In the genomic region with DNA sequence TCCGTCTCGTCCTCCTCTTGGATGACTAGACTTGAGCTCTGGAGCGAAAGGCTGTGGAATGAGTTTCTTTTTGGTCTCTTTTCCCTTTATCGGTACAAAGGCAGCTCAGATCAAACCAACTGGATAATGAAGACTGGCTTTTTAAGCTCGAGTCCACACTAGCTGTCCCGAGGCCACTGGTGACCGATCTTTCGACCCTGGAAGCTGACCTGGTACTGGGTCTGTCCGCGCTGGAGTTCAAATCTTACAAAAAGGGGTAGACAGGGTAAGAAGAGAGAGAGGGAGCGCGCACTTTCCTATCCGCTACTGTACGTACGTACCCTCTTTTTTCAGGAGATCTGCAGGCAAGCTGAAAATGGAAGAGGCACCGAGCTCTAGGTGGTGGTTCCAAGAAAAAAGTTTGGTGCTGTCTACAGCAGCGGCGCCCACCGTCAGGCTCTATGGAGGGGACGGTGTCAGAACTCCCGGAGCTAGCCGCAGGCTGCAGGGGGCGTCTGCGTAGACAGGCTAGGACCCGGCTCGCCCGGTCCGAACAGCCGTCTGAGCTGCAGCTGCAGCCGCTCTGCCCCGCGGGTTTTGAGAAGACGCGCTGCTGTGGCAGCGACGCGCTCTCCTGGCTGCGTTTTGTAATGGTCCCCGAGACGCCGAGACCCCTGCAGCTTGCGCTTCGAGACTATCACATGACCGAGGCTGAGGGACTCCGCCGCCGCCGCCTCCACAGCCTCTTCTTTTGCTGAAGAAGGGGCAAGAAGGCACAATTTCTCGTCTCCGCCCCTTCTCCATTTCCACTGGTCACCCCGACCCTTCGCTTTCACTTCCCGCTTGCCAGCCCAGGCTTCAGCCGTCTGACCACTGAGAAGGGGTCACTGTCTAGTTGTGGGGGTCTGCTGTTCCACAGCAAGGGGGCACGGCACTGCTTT, we compare ENCODE assay signal across 9 mouse cellular contexts. TPM values are rescaled to one million over a fixed set of nuclear protein-coding genes. Genes with fewer than 3 reads are reported as not detected.
DNase-seq lines count a peak whose midpoint lies in the region; ATAC-seq lines count a peak whose summit lies in the region.
"Had no signal": no experiment of that assay in that cellular context is flagged by ENCODE, and none has a peak within 500 bp of the region (broad histone marks: within the 10 kb centered on the region; RNA-seq: fewer than 3 reads in every experiment).

No protein-coding gene starts in this region.

- H3K27ac ChIP-seq in embryonic facial prominence, embryonic 11.5 days (replicated peaks; ENCODE audit: low read depth, low read length), result no peak overlapping the region
- no peak overlapping the region for H3K27ac ChIP-seq in hindbrain, embryonic 16.5 days (ENCODE audit: low read depth, low read length)
- no peak overlapping the region for H3K27ac ChIP-seq in midbrain, embryonic 13.5 days

- peak; percentile 9 for DNase-seq in kidney, adult 18-20 months
- DNase-seq in kidney, postnatal 14 days, result no peak
- DNase-seq in embryonic facial prominence, embryonic 11.5 days (ENCODE audit: low spot score), result peak; percentile 50
- DNase-seq in urinary bladder, adult 2 months (ENCODE audit: low spot score), result no peak
- no peak for DNase-seq in adrenal gland, adult 18-20 months (ENCODE audit: low spot score in 2 of 2)

- H3K27me3 ChIP-seq in embryonic facial prominence, embryonic 11.5 days (ENCODE audit: control insufficient read depth, insufficient read depth, low read length), result peaks cover 70% of the 10 kb centered on the region
- peaks cover 67% of the 10 kb centered on the region for H3K27me3 ChIP-seq in hindbrain, embryonic 16.5 days (replicated peaks; ENCODE audit: control insufficient read depth, insufficient read depth, low read length)
- peaks cover 99% of the 10 kb centered on the region for H3K27me3 ChIP-seq in midbrain, embryonic 13.5 days

- under 1% methylated on average over 55 of the region's 55 CpGs for WGBS in embryonic facial prominence, embryonic 11.5 days
- under 1% methylated on average over 55 of the region's 55 CpGs for WGBS in hindbrain, embryonic 16.5 days
- WGBS in midbrain, embryonic 13.5 days, result under 1% methylated on average over 54 of the region's 55 CpGs

- no peaks in the 10 kb centered on the region for H3K36me3 ChIP-seq in embryonic facial prominence, embryonic 11.5 days (replicated peaks; ENCODE audit: control insufficient read depth, insufficient read depth, low read depth, low read length)
- H3K36me3 ChIP-seq in hindbrain, embryonic 16.5 days (ENCODE audit: control insufficient read depth, insufficient read depth, low read length), result no peaks in the 10 kb centered on the region
- H3K36me3 ChIP-seq in midbrain, embryonic 13.5 days, result no peaks in the 10 kb centered on the region

- H3K4me1 ChIP-seq in embryonic facial prominence, embryonic 11.5 days (ENCODE audit: control insufficient read depth, insufficient read depth, low read length), result peaks cover 4% of the 10 kb centered on the region
- peaks cover 29% of the 10 kb centered on the region for H3K4me1 ChIP-seq in hindbrain, embryonic 16.5 days (ENCODE audit: control insufficient read depth, insufficient read depth, low read depth, low read length)
- H3K4me1 ChIP-seq in midbrain, embryonic 13.5 days (replicated peaks), result peaks cover 62% of the 10 kb centered on the region

- no peak overlapping the region for H3K9ac ChIP-seq in embryonic facial prominence, embryonic 11.5 days (replicated peaks; ENCODE audit: low read length)
- no peak overlapping the region for H3K9ac ChIP-seq in hindbrain, embryonic 16.5 days (ENCODE audit: low read depth, low read length)
- no peak overlapping the region; the same call in 1 of the 2 replicates for H3K9ac ChIP-seq in midbrain, embryonic 13.5 days (replicated peaks)

- peak overlapping the region; percentile 44 for H3K4me2 ChIP-seq in embryonic facial prominence, embryonic 11.5 days (ENCODE audit: low read depth, low read length)
- H3K4me2 ChIP-seq in hindbrain, embryonic 16.5 days (ENCODE audit: low read length), result peak overlapping the region; percentile 84
- H3K4me2 ChIP-seq in midbrain, embryonic 13.5 days (replicated peaks), result peak overlapping the region; percentile 86

- H3K9me3 ChIP-seq in embryonic facial prominence, embryonic 11.5 days (replicated peaks; ENCODE audit: control insufficient read depth, low read length), result no peaks in the 10 kb centered on the region
- no peaks in the 10 kb centered on the region for H3K9me3 ChIP-seq in hindbrain, embryonic 16.5 days (ENCODE audit: control insufficient read depth, low read length)
- H3K9me3 ChIP-seq in midbrain, embryonic 13.5 days, result no peaks in the 10 kb centered on the region

- H3K4me3 ChIP-seq in embryonic facial prominence, embryonic 11.5 days (ENCODE audit: low read depth, low read length), result peak overlapping the region; percentile 20
- H3K4me3 ChIP-seq in hindbrain, embryonic 16.5 days (ENCODE audit: low read length), result peak overlapping the region; percentile 50
- H3K4me3 ChIP-seq in midbrain, embryonic 13.5 days (replicated peaks), result peak overlapping the region; percentile 52

- peak; percentile 35; the same call in 1 of the 2 replicates for ATAC-seq in embryonic facial prominence, embryonic 11.5 days (replicated peaks; ENCODE audit: insufficient number of reproducible peaks, low FRiP score, low TSS enrichment, low read depth)
- no peak for ATAC-seq in hindbrain, embryonic 16.5 days
- ATAC-seq in midbrain, embryonic 13.5 days, result peak; percentile 24; the same call in 1 of the 2 replicates
- ATAC-seq in erythroblast, adult 5-6 weeks (replicated peaks; ENCODE audit: low FRiP score, poor library complexity, severe bottlenecking), result no peak

RNA-seq across cellular contexts. Expression of a gene that starts 0.6 kb away (rescaled TPM):
- not detected in 2 replicates for polyA plus RNA-seq in embryonic facial prominence, embryonic 11.5 days (2014; fragmentation: Nextera tagmentation; extraction: Ambion mirVana)
- 0.74 and 1.1 TPM in 2 replicates for polyA plus RNA-seq in hindbrain, embryonic 16.5 days (2015; fragmentation: Nextera tagmentation; extraction: Ambion mirVana)
- polyA plus RNA-seq in midbrain, embryonic 13.5 days (2015; fragmentation: Nextera tagmentation; extraction: Ambion mirVana), result 0.31 and 0.84 TPM in 2 replicates
- polyA plus RNA-seq in urinary bladder, adult 2 months (2012; rRNA removed), result not detected in 2 replicates
- not detected for total RNA-seq in adrenal gland, adult 18-20 months (2021)
- total RNA-seq in erythroblast, adult 5-6 weeks (2015; ENCODE audit: low replicate concordance), result not detected in 2 replicates
- total RNA-seq in erythroblast, adult 5-6 weeks (2017; ENCODE audit: low replicate concordance), result not detected in 2 replicates
- total RNA-seq: gastrocnemius, postnatal 4 days had no signal

Comparison
In these comparisons a context has a peak if more than half of its experiments do, and no peak if none do; other contexts are left out.
1. DNase-seq: peak in kidney, adult 18-20 months (single experiment) and embryonic facial prominence, embryonic 11.5 days (single experiment); none in kidney, postnatal 14 days (single experiment), urinary bladder, adult 2 months (single experiment) and adrenal gland, adult 18-20 months (0 of 2).
2. ATAC-seq: peak in embryonic facial prominence, embryonic 11.5 days (single experiment) and midbrain, embryonic 13.5 days (single experiment); none in hindbrain, embryonic 16.5 days (single experiment) and erythroblast, adult 5-6 weeks (single experiment).
3. Peak in every context shown above with its lines, with median percentiles within 50 percentile points of each other: H3K4me2 ChIP-seq and H3K4me3 ChIP-seq.